ENCODE assay signal across 24 mouse cellular contexts in the genomic region with DNA sequence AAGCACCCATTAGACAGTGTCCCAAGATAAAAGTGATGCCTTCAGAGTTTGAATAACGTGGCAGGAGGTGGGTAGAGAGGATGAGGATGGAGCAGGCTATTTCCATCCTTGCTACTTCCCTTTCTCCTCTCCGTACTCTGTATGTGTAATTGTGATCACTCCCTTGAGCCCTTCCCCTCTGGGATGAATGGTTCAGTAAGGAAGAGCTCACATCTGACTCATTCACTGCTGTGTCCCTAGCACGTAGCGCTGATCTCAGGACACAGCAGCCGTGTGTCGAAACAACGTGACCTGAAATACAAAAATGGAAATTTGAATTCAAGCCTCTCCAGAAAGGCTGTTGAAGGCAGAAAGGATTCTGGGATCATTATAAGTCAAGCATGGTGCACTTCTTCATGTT.
"Had no signal": no experiment of that assay in that cellular context is flagged by ENCODE, and none has a peak within 500 bp of the region (broad histone marks: within the 10 kb centered on the region; RNA-seq: fewer than 3 reads in every experiment).

No protein-coding gene starts in this region.

- H3K9me3 ChIP-seq: heart, embryonic 13.5 days; heart, embryonic 15.5 days; hindbrain, embryonic 12.5 days; hindbrain, embryonic 15.5 days; kidney, embryonic 15.5 days; limb, embryonic 13.5 days; limb, embryonic 15.5 days; liver, embryonic 12.5 days had no signal

- H3K27me3 ChIP-seq: heart, embryonic 13.5 days; heart, embryonic 15.5 days; hindbrain, embryonic 12.5 days; hindbrain, embryonic 15.5 days; limb, embryonic 13.5 days; limb, embryonic 15.5 days; liver, embryonic 12.5 days had no signal

- H3K9ac ChIP-seq: heart, embryonic 13.5 days; heart, embryonic 15.5 days; hindbrain, embryonic 12.5 days; hindbrain, embryonic 15.5 days; kidney, embryonic 15.5 days; limb, embryonic 13.5 days; limb, embryonic 15.5 days; liver, embryonic 12.5 days had no signal

- H3K36me3 ChIP-seq: heart, embryonic 13.5 days; heart, embryonic 15.5 days; hindbrain, embryonic 12.5 days; hindbrain, embryonic 15.5 days; kidney, embryonic 15.5 days; limb, embryonic 13.5 days; limb, embryonic 15.5 days; liver, embryonic 12.5 days had no signal

- DNase-seq: gastrocnemius, postnatal 14 days; gastrocnemius, postnatal 36 days; heart, postnatal 14 days; heart, postnatal 36 days; kidney, adult 11 months; kidney, adult 2 months; kidney, adult 9 months; kidney, postnatal 14 days; kidney, postnatal 36 days; layer of hippocampus, adult 9-11 months; layer of hippocampus, postnatal 36 days; left cerebral cortex, postnatal 4 days had no signal

- H3K27ac ChIP-seq: heart, embryonic 13.5 days; heart, embryonic 15.5 days; hindbrain, embryonic 15.5 days; hindbrain, postnatal 0 days; kidney, embryonic 15.5 days; kidney, postnatal 0 days; limb, embryonic 13.5 days; limb, embryonic 15.5 days; liver, embryonic 12.5 days had no signal

- H3K4me3 ChIP-seq: heart, embryonic 13.5 days; heart, embryonic 15.5 days; hindbrain, embryonic 12.5 days; hindbrain, embryonic 15.5 days; kidney, embryonic 15.5 days; limb, embryonic 13.5 days; limb, embryonic 15.5 days; liver, embryonic 12.5 days had no signal

- ATAC-seq: hindbrain, postnatal 0 days; intestine, embryonic 16.5 days; liver, embryonic 12.5 days had no signal

- H3K4me2 ChIP-seq: heart, embryonic 11.5 days; heart, embryonic 13.5 days; heart, embryonic 15.5 days; hindbrain, embryonic 12.5 days; hindbrain, embryonic 15.5 days; kidney, embryonic 15.5 days; limb, embryonic 13.5 days; limb, embryonic 15.5 days; liver, embryonic 12.5 days had no signal

- H3K4me1 ChIP-seq: heart, embryonic 13.5 days; heart, embryonic 15.5 days; hindbrain, embryonic 15.5 days; kidney, embryonic 15.5 days; limb, embryonic 13.5 days; liver, embryonic 12.5 days had no signal
